Mouse (Mus musculus): ENCODE measurements around the gene Lamtor3. TPM values are rescaled to one million over a fixed set of nuclear protein-coding genes. Genes with fewer than 3 reads are reported as not detected.
A peak's percentile ranks its signal among the peaks of the same experiment; 100 is the strongest.

The Lamtor3 gene
- polyA plus RNA-seq, 1 experiment from 2014 or later: 131 TPM

- no peak overlapping the region for H3K4me2 ChIP-seq (ENCODE audit: low read length)
Measured at GRCm38 (mm10) chr3:137891089-137891488, 27.2 kb upstream of the Lamtor3 start.

GRCm38 (mm10) chr3:137892118-137892517, 26.2 kb upstream of the Lamtor3 start:
- 95% methylated on average over 4 of the region's 4 CpGs for WGBS
- H3K27me3 ChIP-seq (ENCODE audit: insufficient read depth, low read length): no peaks in the 10 kb centered on the region
- H3K4me3 ChIP-seq (replicated peaks; ENCODE audit: low read depth, low read length): no peak overlapping the region
- H3K36me3 ChIP-seq (ENCODE audit: insufficient read depth, low read length): peaks cover 26% of the 10 kb centered on the region
- no peak overlapping the region for H3K4me2 ChIP-seq (ENCODE audit: low read length)
- no peak for TF ChIP-seq CTCF (IDR thresholded peaks at IDR 0.05; ENCODE audit: low read depth)
- no peaks in the 10 kb centered on the region for H3K9me3 ChIP-seq (replicated peaks; ENCODE audit: low read length)
- no peaks in the 10 kb centered on the region for H3K4me1 ChIP-seq (replicated peaks; ENCODE audit: insufficient read depth, low read length)
- ATAC-seq (replicated peaks; ENCODE audit: low FRiP score, low read depth) (no peak), DNase-seq (ENCODE audit: low spot score) (no peak)
- H3K9ac ChIP-seq (ENCODE audit: low read depth, low read length): no peak overlapping the region
- H3K27ac ChIP-seq: no peak overlapping the region

More at GRCm38 (mm10) chr3:137891089-137891488, 27.2 kb upstream of the Lamtor3 start:
- H3K36me3 ChIP-seq (ENCODE audit: insufficient read depth, low read length): peaks cover 26% of the 10 kb centered on the region
- no peak overlapping the region for H3K9ac ChIP-seq (ENCODE audit: low read depth, low read length)
- H3K27me3 ChIP-seq (ENCODE audit: insufficient read depth, low read length): no peaks in the 10 kb centered on the region
- ATAC-seq (replicated peaks; ENCODE audit: low FRiP score, low read depth) (no peak), DNase-seq (ENCODE audit: low spot score) (no peak)
- no peak overlapping the region for H3K4me3 ChIP-seq (replicated peaks; ENCODE audit: low read depth, low read length)
- WGBS: 84% methylated on average over 3 of the region's 3 CpGs
- no peak for TF ChIP-seq CTCF (IDR thresholded peaks at IDR 0.05; ENCODE audit: low read depth)
- H3K9me3 ChIP-seq (replicated peaks; ENCODE audit: low read length): no peaks in the 10 kb centered on the region
- no peak overlapping the region for H3K27ac ChIP-seq
- no peaks in the 10 kb centered on the region for H3K4me1 ChIP-seq (replicated peaks; ENCODE audit: insufficient read depth, low read length)

DNA sequence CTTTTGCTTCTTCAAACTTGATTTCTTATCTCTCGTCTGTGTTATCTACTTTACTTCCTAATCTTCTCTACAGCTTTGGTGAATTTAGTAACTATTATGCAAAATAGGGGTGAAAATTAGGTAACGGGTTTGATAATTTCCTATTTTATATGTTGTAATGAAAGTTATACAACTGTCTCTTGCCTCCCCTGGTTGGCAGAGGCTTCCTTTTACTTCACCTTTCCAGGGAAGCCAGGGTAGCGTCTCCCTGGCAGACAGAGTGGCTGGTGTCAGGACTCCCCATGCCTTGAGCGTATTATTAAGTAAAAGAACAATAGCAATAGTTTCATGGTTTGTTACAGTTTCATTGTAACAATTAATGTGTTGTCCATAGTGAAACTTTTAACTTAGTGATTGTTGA, 24.5 kb upstream of the Lamtor3 start:
- no peaks in the 10 kb centered on the region for H3K27me3 ChIP-seq (ENCODE audit: insufficient read depth, low read length)
- H3K9me3 ChIP-seq (replicated peaks; ENCODE audit: low read length): no peaks in the 10 kb centered on the region
- ATAC-seq (replicated peaks; ENCODE audit: low FRiP score, low read depth): no peak
- WGBS: 89% methylated on average over 4 of the region's 4 CpGs
- peaks cover 35% of the 10 kb centered on the region; the same call in 1 of the 2 replicates for H3K36me3 ChIP-seq (ENCODE audit: insufficient read depth, low read length)
- H3K4me2 ChIP-seq (ENCODE audit: low read length): no peak overlapping the region
- no peaks in the 10 kb centered on the region for H3K4me1 ChIP-seq (replicated peaks; ENCODE audit: insufficient read depth, low read length)
- no peak overlapping the region for H3K4me3 ChIP-seq (replicated peaks; ENCODE audit: low read depth, low read length)
- no peak overlapping the region for H3K27ac ChIP-seq
- TF ChIP-seq CTCF (IDR thresholded peaks at IDR 0.05; ENCODE audit: low read depth): no peak
- DNase-seq (ENCODE audit: low spot score): no peak
- no peak overlapping the region for H3K9ac ChIP-seq (ENCODE audit: low read depth, low read length)

GRCm38 (mm10) chr3:137895196-137895595, 23.1 kb upstream of the Lamtor3 start:
- Histone ChIP-seq H3K9me3 (replicated peaks; ENCODE audit: low read length) (no peaks in the 10 kb centered on the region), H3K9ac (ENCODE audit: low read depth, low read length) (no peak overlapping the region), H3K27ac (no peak overlapping the region), H3K4me1 (replicated peaks; ENCODE audit: insufficient read depth, low read length) (no peaks in the 10 kb centered on the region), H3K4me3 (replicated peaks; ENCODE audit: low read depth, low read length) (no peak overlapping the region), H3K4me2 (ENCODE audit: low read length) (no peak overlapping the region), H3K36me3 (ENCODE audit: insufficient read depth, low read length) (peaks cover 27% of the 10 kb centered on the region; the same call in 1 of the 2 replicates), H3K27me3 (ENCODE audit: insufficient read depth, low read length) (no peaks in the 10 kb centered on the region)
- peak; percentile 53 for TF ChIP-seq CTCF (IDR thresholded peaks at IDR 0.05; ENCODE audit: low read depth)
- no peak for ATAC-seq (replicated peaks; ENCODE audit: low FRiP score, low read depth)
- 87% methylated on average over 3 of the region's 3 CpGs for WGBS
- DNase-seq (ENCODE audit: low spot score): no peak

DNA sequence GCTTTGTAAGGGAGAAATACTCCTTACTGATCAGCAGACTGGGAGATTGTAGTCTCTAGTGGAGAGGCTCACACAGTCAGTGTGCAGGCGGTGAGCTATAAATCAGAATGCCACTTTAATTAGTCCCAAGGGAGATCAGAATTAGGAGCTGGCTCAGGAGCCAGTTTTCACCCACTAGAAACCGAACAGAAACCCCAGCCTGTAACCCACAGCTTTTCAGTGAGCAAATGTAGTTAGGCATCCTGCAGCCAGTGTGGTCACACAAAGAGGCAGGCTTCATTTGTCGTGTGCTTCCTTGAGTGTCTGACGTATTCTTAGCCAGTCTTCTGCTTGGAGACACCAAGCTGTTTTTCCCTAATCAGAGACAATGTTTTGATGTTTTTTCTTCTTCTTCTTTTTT, 21.9 kb upstream of the Lamtor3 start:
- peak; percentile 11 for DNase-seq (ENCODE audit: low spot score)
- Histone ChIP-seq H3K4me3 (replicated peaks; ENCODE audit: low read depth, low read length) (no peak overlapping the region), H3K27ac (no peak overlapping the region), H3K27me3 (ENCODE audit: insufficient read depth, low read length) (no peaks in the 10 kb centered on the region), H3K4me1 (replicated peaks; ENCODE audit: insufficient read depth, low read length) (no peaks in the 10 kb centered on the region), H3K9ac (ENCODE audit: low read depth, low read length) (no peak overlapping the region), H3K9me3 (replicated peaks; ENCODE audit: low read length) (no peaks in the 10 kb centered on the region), H3K4me2 (ENCODE audit: low read length) (no peak overlapping the region), H3K36me3 (ENCODE audit: insufficient read depth, low read length) (peaks cover 27% of the 10 kb centered on the region; the same call in 1 of the 2 replicates)
- TF ChIP-seq CTCF (IDR thresholded peaks at IDR 0.05; ENCODE audit: low read depth): no peak
- 49% methylated on average over 4 of the region's 4 CpGs for WGBS
- ATAC-seq (replicated peaks; ENCODE audit: low FRiP score, low read depth): no peak

GRCm38 (mm10) chr3:137896867-137897266, 21.4 kb upstream of the Lamtor3 start:
- H3K9ac ChIP-seq (ENCODE audit: low read depth, low read length): no peak overlapping the region
- WGBS: 93% methylated on average over 3 of the region's 3 CpGs
- H3K4me1 ChIP-seq (replicated peaks; ENCODE audit: insufficient read depth, low read length): no peaks in the 10 kb centered on the region
- no peaks in the 10 kb centered on the region for H3K27me3 ChIP-seq (ENCODE audit: insufficient read depth, low read length)
- DNase-seq (ENCODE audit: low spot score): no peak
- no peak overlapping the region for H3K4me2 ChIP-seq (ENCODE audit: low read length)
- TF ChIP-seq CTCF (IDR thresholded peaks at IDR 0.05; ENCODE audit: low read depth): no peak
- no peak for ATAC-seq (replicated peaks; ENCODE audit: low FRiP score, low read depth)
- H3K36me3 ChIP-seq (ENCODE audit: insufficient read depth, low read length): peaks cover 27% of the 10 kb centered on the region; the same call in 1 of the 2 replicates
- no peak overlapping the region for H3K4me3 ChIP-seq (replicated peaks; ENCODE audit: low read depth, low read length)
- H3K27ac ChIP-seq: no peak overlapping the region
- no peaks in the 10 kb centered on the region for H3K9me3 ChIP-seq (replicated peaks; ENCODE audit: low read length)

DNA sequence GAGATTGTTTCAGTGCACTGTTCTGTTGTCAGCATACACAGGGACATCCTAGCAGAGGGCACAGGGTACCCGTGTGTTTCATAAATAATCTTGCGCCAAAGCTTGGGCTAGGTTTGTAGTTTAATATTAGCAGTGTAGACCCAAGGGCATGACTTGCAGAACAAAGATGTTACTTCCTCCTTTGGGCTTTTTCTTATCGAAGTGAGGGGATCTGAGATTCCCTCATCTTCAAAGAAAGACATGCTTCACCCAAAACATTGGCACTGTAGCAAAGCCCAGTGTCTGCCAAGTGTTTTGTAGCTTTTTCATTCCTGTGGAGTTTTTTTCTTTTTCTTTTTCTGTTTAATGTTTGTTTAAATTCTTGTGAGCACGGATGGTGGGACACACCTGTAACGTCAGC, 20.6 kb upstream of the Lamtor3 start:
- H3K27ac ChIP-seq: no peak overlapping the region
- ATAC-seq (replicated peaks; ENCODE audit: low FRiP score, low read depth) (no peak), DNase-seq (ENCODE audit: low spot score) (no peak)
- WGBS: 85% methylated on average over 5 of the region's 5 CpGs
- H3K9ac ChIP-seq (ENCODE audit: low read depth, low read length): no peak overlapping the region
- no peaks in the 10 kb centered on the region for H3K9me3 ChIP-seq (replicated peaks; ENCODE audit: low read length)
- H3K4me2 ChIP-seq (ENCODE audit: low read length): no peak overlapping the region
- no peaks in the 10 kb centered on the region for H3K4me1 ChIP-seq (replicated peaks; ENCODE audit: insufficient read depth, low read length)
- H3K4me3 ChIP-seq (replicated peaks; ENCODE audit: low read depth, low read length): no peak overlapping the region
- peaks cover 22% of the 10 kb centered on the region; the same call in 1 of the 2 replicates for H3K36me3 ChIP-seq (ENCODE audit: insufficient read depth, low read length)
- TF ChIP-seq CTCF (IDR thresholded peaks at IDR 0.05; ENCODE audit: low read depth): no peak
- H3K27me3 ChIP-seq (ENCODE audit: insufficient read depth, low read length): no peaks in the 10 kb centered on the region
